Mouse (Mus musculus) ES-E14 (cell line): ENCODE measurements at regions not wholly inside any gene's neighbourhood (a gene's known extent, or its start where the extent isn't known, plus 50 kb on each side); places are given as distances from the start of the nearest gene placed in this dataset.

ENCODE experiments used
- CHD2 ChIP-seq: IDR thresholded peaks from 2 replicates; pipeline ENCODE4 v1.6.1; 2014; ENCODE audit warnings: mild to moderate bottlenecking, low read depth, low read length, inconsistent platforms
- HCFC1 ChIP-seq: IDR thresholded peaks from 2 replicates; pipeline ENCODE4 v1.6.1; 2012; ENCODE audit warnings: low read length, inconsistent platforms, borderline replicate concordance; ENCODE audit not compliant: insufficient read depth
- MAFK ChIP-seq: IDR thresholded peaks from 2 replicates; pipeline ENCODE4 v1.6.1; 2014; ENCODE audit warnings: mild to moderate bottlenecking, low read depth, low read length, inconsistent platforms; ENCODE audit not compliant: insufficient read depth

GRCm38 (mm10) chr15:93956801-93957200, 361.1 kb upstream of the Prickle1 start:
- TF ChIP-seq CHD2 (no peak), HCFC1 (no peak), MAFK (no peak)
